Mouse (Mus musculus) CH12.LX (cell line): ENCODE measurements around the gene Car2.

ENCODE experiments used
- CTCF ChIP-seq, 2 experiments: IDR thresholded peaks in 1 of 2; conservative IDR thresholded peaks in 1 of 2; 2 replicates each; pipeline ENCODE4 v1.5.1; 2011 to 2012; ENCODE audit warnings: low read depth in 2 of 2, low read length in 2 of 2, improper control_type of control experiment in 1 of 2, inconsistent platforms in 1 of 2, mild to moderate bottlenecking in 1 of 2, moderate library complexity in 1 of 2
- ELF1 ChIP-seq: IDR thresholded peaks from 2 replicates; pipeline ENCODE4 v1.6.1; 2014; ENCODE audit warnings: low read depth, mild to moderate bottlenecking, inconsistent platforms, low read length, improper control_type of control experiment
- EP300 ChIP-seq: IDR thresholded peaks from 2 replicates; pipeline ENCODE4 v1.6.1; 2011; ENCODE audit warnings: low read length, improper control_type of control experiment
- MAZ ChIP-seq: IDR thresholded peaks from 2 replicates; pipeline ENCODE4 v1.6.1; 2012; ENCODE audit warnings: low read depth, mild to moderate bottlenecking, inconsistent platforms, low read length, improper control_type of control experiment, moderate library complexity
- PAX5 ChIP-seq: IDR thresholded peaks from 2 replicates; pipeline ENCODE4 v1.6.1; 2012; ENCODE audit warnings: low read length, inconsistent platforms, mixed read lengths
- POLR2AphosphoS2 ChIP-seq: IDR thresholded peaks from 2 replicates; pipeline ENCODE4 v1.6.1; 2011; ENCODE audit warnings: low read depth, low read length, improper control_type of control experiment
- ZMIZ1 ChIP-seq: IDR thresholded peaks from 2 replicates; pipeline ENCODE4 v1.6.1; 2012; ENCODE audit warnings: low read depth, mild to moderate bottlenecking, inconsistent platforms, low read length, improper control_type of control experiment

DNA sequence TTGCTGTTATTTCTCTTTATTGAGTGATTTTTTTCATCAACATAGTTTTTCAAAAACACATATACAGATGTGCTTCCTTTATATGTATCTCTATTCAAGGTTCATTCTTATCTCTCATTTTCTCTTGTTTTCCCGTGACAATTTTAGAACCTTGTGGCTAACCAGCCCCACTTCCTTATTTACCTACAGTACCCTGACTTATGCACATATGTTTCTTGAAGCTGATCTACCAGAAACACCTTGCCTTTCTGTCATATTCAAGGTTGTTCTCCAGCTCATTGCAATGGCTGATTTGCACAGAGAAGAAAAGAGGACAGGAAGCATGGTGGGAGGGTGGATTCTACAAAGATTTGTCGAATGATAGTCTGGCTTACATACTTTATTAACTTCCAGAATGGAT is 29.3 kb downstream of the Car2 start:
- no peak for TF ChIP-seq EP300
- no peak for TF ChIP-seq PAX5
- no peak for TF ChIP-seq CTCF (conservative IDR thresholded peaks at IDR 0.05 in 1 of 2, IDR thresholded peaks at IDR 0.05 in 1 of 2; ENCODE audit: low read depth in 2 of 2, low read length in 2 of 2)
- TF ChIP-seq ZMIZ1, result no peak
- no peak for TF ChIP-seq ELF1
- no peak for TF ChIP-seq POLR2AphosphoS2
- TF ChIP-seq MAZ, result no peak
